Mouse (Mus musculus): ENCODE measurements around the gene Xpr1.

DNA sequence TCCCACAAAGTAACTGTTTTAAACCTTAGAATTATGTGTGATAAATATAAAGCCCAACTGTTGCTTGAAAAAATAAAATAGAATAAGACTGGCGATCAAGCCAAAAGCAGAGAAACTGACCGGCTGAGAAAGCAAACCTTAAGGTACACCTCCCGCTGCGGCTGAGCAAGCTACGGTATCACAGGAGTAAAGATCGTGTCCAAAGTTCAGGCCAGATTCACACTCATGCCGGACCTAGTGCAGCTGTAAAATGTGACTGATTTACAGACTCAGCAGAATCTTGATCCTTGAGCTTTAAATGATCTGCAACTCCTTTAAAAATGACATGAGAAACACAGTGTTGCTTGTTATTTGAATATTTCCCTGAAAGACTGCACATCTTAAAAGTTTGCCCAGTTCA, 4.8 kb upstream of the Xpr1 start:
- TF ChIP-seq CTCF (IDR thresholded peaks at IDR 0.05; ENCODE audit: low read depth, low read length) (no peak), POLR2A (IDR thresholded peaks at IDR 0.05; ENCODE audit: insufficient read depth, low read length) (no peak)

Measured in ES-Bruce4 (cell line).